Mouse (Mus musculus): Measurements from ENCODE around the gene Dlgap5.
A peak's percentile ranks its signal among the peaks of the same experiment; 100 is the strongest.

DNA sequence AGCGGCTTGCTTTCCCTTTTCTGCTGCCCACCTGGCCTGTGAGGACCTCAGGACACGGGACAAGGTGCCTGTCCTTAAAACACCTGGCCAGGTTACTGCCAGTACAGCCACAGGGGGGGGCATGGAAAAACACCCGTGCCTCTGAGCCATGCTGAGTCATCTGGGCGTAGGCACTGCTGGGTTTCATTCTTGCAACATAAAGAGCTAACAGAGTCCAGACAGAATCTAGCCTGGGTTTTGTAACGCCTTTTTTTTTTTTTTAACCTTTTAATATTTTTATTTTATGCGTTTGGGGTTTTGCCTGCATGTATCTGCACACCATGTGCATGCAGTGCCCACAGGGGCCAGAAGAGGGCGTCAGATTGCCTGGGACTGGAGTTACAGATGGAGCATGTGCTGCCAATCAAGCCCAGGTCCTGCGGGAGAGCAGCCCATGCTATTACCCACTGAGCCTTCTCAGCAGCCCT lies 64.1 kb downstream of the Dlgap5 start:
- TF ChIP-seq CTCF (IDR thresholded peaks at IDR 0.05; ENCODE audit: control insufficient read depth, insufficient read depth, low read length) (peak; percentile 53), POLR2A (IDR thresholded peaks at IDR 0.05; ENCODE audit: borderline replicate concordance, control insufficient read depth, low read depth, low read length) (no peak)

All from bone marrow, adult 2 months (tissue).